ENCODE assay signal across 19 mouse cellular contexts in the genomic region with DNA sequence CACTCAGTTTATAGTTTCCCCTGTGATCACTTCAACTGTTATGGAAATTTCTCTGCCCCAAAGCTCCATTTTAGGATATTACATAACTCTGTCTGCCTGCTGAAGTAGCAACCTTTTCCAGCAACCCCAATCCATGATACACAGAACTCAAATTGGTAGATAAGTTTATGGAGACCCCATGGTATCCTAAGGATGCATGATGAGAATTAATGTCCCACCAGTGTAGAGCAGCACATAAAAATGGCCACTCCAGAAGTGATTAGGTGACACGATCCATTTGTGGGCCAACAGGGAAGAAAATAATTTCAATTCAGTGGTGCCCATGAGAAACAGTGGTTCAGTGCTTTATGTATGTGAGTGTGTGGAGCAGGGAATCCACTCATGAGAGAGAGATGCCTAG.
"Had no signal": no experiment of that assay in that cellular context is flagged by ENCODE, and none has a peak within 500 bp of the region (broad histone marks: within the 10 kb centered on the region; RNA-seq: fewer than 3 reads in every experiment).

No protein-coding gene starts in this region.

- DNase-seq: liver, embryonic 13.5 days; liver, postnatal 0 days; lung, adult 2 months; lung, postnatal 14 days; lung, postnatal 36 days; right cerebral cortex, postnatal 14 days; thymus, adult 2 months; thymus, postnatal 25 days; thymus, postnatal 4 days had no signal

- H3K9ac ChIP-seq: liver, embryonic 13.5 days; liver, embryonic 15.5 days; liver, postnatal 0 days; lung, embryonic 15.5 days; midbrain, embryonic 13.5 days; midbrain, embryonic 15.5 days; stomach, embryonic 15.5 days had no signal

- H3K9me3 ChIP-seq: liver, embryonic 13.5 days; liver, embryonic 15.5 days; lung, embryonic 15.5 days; megakaryocyte, embryonic 14.5 days; midbrain, embryonic 13.5 days; midbrain, embryonic 15.5 days; stomach, embryonic 15.5 days had no signal

- H3K4me3 ChIP-seq: liver, embryonic 13.5 days; liver, embryonic 15.5 days; lung, embryonic 15.5 days; megakaryocyte, embryonic 14.5 days; midbrain, embryonic 13.5 days; midbrain, embryonic 15.5 days; stomach, embryonic 15.5 days had no signal

- H3K27ac ChIP-seq: liver, embryonic 13.5 days; liver, embryonic 15.5 days; lung, embryonic 15.5 days; macrophage; midbrain, embryonic 13.5 days; midbrain, embryonic 15.5 days; stomach, embryonic 15.5 days; stomach, postnatal 0 days had no signal

- H3K36me3 ChIP-seq: liver, embryonic 13.5 days; liver, embryonic 15.5 days; lung, embryonic 15.5 days; midbrain, embryonic 13.5 days; midbrain, embryonic 15.5 days; stomach, embryonic 15.5 days had no signal

- H3K4me2 ChIP-seq: liver, embryonic 11.5 days; liver, embryonic 13.5 days; liver, embryonic 15.5 days; lung, embryonic 15.5 days; midbrain, embryonic 13.5 days; midbrain, embryonic 15.5 days; stomach, embryonic 15.5 days had no signal

- H3K4me1 ChIP-seq: liver, embryonic 13.5 days; liver, embryonic 15.5 days; lung, embryonic 15.5 days; megakaryocyte, embryonic 14.5 days; midbrain, embryonic 13.5 days; midbrain, embryonic 15.5 days; stomach, embryonic 15.5 days had no signal

- H3K27me3 ChIP-seq: liver, embryonic 13.5 days; liver, embryonic 15.5 days; lung, embryonic 15.5 days; megakaryocyte, embryonic 14.5 days; midbrain, embryonic 13.5 days; midbrain, embryonic 15.5 days; stomach, embryonic 15.5 days had no signal

- ATAC-seq: liver, postnatal 0 days; lung, postnatal 0 days; midbrain, embryonic 13.5 days; midbrain, embryonic 15.5 days had no signal
